13 mouse cellular contexts compared by ENCODE assay signal in genomic region chr13:14142294-14142966, GRCm38 (mm10).
DNase-seq lines count a peak whose midpoint lies in the region; ATAC-seq and TF ChIP-seq lines count a peak whose summit lies in the region.
"Had no signal": no experiment of that assay in that cellular context is flagged by ENCODE, and none has a peak within 500 bp of the region (broad histone marks: within the 10 kb centered on the region; RNA-seq: fewer than 3 reads in every experiment).

No protein-coding gene starts in this region.

- DNase-seq in layer of hippocampus, adult 2 months (ENCODE audit: low spot score in 2 of 2) = no peak
- no peak for DNase-seq in layer of hippocampus, adult 11-12 months (ENCODE audit: low spot score)
- peak; percentile 15 for DNase-seq in NIH3T3 (ENCODE audit: low read depth)
- DNase-seq in urinary bladder, adult 18-20 months (ENCODE audit: low spot score in 2 of 2) = no peak
- DNase-seq in T-cell, adult 2 months (ENCODE audit: low spot score) = no peak
- DNase-seq: cerebellum, adult 11-12 months; heart, adult 18-20 months; kidney, adult 11 months had no signal

- no peak overlapping the region for H3K27ac ChIP-seq in layer of hippocampus, adult 2 months
- H3K27ac ChIP-seq: forebrain, embryonic 15.5 days; midbrain, embryonic 12.5 days had no signal

- no peak overlapping the region for H3K4me3 ChIP-seq in layer of hippocampus, adult 2 months
- H3K4me3 ChIP-seq: forebrain, embryonic 15.5 days; midbrain, embryonic 12.5 days had no signal

- ATAC-seq in common myeloid progenitor, adult 5-6 weeks (replicated peaks; ENCODE audit: low read depth, poor library complexity, severe bottlenecking) = peak; percentile 94
- peak; percentile 99 for ATAC-seq in megakaryocyte-erythroid progenitor cell, adult 5-6 weeks (replicated peaks; ENCODE audit: low FRiP score, low TSS enrichment, poor library complexity, severe bottlenecking)
- ATAC-seq in frontal cortex, adult (ENCODE audit: low TSS enrichment) = no peak
- ATAC-seq: forebrain, embryonic 15.5 days had no signal

- peak; percentile 53 for TF ChIP-seq CTCF in layer of hippocampus, adult 2 months (conservative IDR thresholded peaks at IDR 0.05)
